Mouse (Mus musculus): ENCODE measurements around the gene Arhgef15. TPM values are rescaled to one million over a fixed set of nuclear protein-coding genes. Genes with fewer than 3 reads are reported as not detected.
A peak's percentile ranks its signal among the peaks of the same experiment; 100 is the strongest.

Gene Arhgef15
- polyA plus RNA-seq, 1 experiment = 14.9 TPM

DNA sequence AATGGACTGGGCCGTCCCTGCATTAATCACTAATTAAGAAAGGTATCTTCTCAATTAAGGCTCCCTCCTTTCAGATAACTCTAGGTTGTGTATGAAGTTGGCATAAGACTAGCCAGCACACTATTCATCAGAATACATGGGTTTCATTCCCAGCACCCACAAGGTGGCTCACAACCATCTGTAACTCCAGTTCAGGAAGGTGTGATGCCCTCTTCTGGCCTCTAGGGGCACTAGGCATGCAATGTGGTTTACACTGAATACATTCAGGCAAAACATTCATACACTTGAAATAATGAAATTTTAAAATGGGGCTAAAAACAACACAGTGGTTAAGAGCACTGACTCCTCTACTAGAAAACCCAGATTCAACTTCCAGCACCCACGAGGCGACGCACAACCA lies 60.2 kb downstream of the Arhgef15 start:
- Histone ChIP-seq H3K4me1 (replicated peaks; ENCODE audit: control insufficient read depth, insufficient read depth, low read length) (peaks cover 18% of the 10 kb centered on the region), H3K27me3 (ENCODE audit: control insufficient read depth, insufficient read depth, low read length) (no peaks in the 10 kb centered on the region), H3K27ac (ENCODE audit: control insufficient read depth, insufficient read depth, low read length) (no peak overlapping the region), H3K36me3 (ENCODE audit: control insufficient read depth, insufficient read depth, low read length) (no peaks in the 10 kb centered on the region), H3K4me3 (ENCODE audit: control insufficient read depth, insufficient read depth, low read length) (no peak overlapping the region)
- no peak for TF ChIP-seq CTCF (IDR thresholded peaks at IDR 0.05; ENCODE audit: borderline replicate concordance, control insufficient read depth, extremely low read depth, insufficient read depth, low read length, poor library complexity)
- TF ChIP-seq POLR2A (IDR thresholded peaks at IDR 0.05; ENCODE audit: control insufficient read depth, extremely low read depth, insufficient read depth, low read length, poor library complexity) = no peak
- peak; percentile 61 for DNase-seq
- WGBS = 78% methylated on average over 4 of the region's 4 CpGs

DNA sequence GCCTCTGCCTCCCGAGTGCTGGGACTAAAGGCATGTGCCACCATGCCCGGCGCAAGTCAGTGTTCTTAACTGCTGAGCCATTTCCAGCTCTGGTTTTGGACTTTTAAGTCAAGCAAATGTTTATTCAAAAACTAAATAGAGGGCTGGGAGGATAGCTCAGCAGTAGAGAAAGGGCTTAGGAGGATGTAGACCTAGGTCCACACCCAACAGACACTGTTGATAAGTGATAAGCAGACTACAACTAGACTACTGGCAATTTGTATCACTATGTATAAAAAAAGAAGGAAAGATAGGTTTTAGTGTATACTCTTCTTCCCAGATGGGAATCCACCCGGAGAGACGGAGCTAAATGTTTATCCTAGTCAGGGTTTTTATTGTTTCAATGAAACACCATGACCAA lies 61.0 kb downstream of the Arhgef15 start:
- no peak for DNase-seq
- over 99% methylated on average over 5 of the region's 5 CpGs for whole genome bisulfite sequencing
- no peak overlapping the region for H3K4me3 ChIP-seq (ENCODE audit: control insufficient read depth, insufficient read depth, low read length)
- no peaks in the 10 kb centered on the region for H3K27me3 ChIP-seq (ENCODE audit: control insufficient read depth, insufficient read depth, low read length)
- no peaks in the 10 kb centered on the region for H3K36me3 ChIP-seq (ENCODE audit: control insufficient read depth, insufficient read depth, low read length)
- peaks cover 18% of the 10 kb centered on the region for H3K4me1 ChIP-seq (replicated peaks; ENCODE audit: control insufficient read depth, insufficient read depth, low read length)
- TF ChIP-seq POLR2A (IDR thresholded peaks at IDR 0.05; ENCODE audit: control insufficient read depth, extremely low read depth, insufficient read depth, low read length, poor library complexity) (no peak), CTCF (IDR thresholded peaks at IDR 0.05; ENCODE audit: borderline replicate concordance, control insufficient read depth, extremely low read depth, insufficient read depth, low read length, poor library complexity) (no peak)
- H3K27ac ChIP-seq (ENCODE audit: control insufficient read depth, insufficient read depth, low read length) = no peak overlapping the region

DNA sequence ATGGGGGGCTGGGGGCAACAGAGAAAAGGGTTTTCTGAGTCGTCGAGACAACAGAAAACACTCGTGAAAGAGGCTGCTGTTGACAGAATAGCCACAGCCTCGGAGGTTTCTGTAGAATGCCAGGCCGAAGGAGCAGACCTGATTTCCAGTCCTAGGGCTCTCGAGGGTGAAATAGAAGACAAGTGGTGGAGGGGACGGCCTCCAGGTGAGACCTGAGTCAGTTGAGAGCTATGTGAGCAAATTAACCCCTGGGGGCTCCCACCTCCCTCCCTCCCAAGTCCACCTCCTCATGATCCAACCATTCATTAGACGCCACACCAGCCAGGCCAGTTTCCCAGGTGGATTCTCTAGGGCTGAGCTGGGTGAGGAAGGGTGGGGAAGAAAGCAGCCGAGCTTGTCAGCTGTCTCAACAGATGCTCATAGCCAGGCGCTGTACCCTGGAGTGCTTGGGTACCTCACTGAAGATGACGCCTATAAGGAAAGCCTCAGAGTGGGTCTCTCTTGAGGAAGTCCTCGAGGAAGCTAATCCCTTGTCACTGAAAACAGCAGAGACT lies 63.3 kb downstream of the Arhgef15 start:
- no peak overlapping the region; the same call in 1 of the 2 replicates for H3K27ac ChIP-seq (ENCODE audit: control insufficient read depth, insufficient read depth, low read length)
- peaks cover 13% of the 10 kb centered on the region for H3K4me1 ChIP-seq (replicated peaks; ENCODE audit: control insufficient read depth, insufficient read depth, low read length)
- no peaks in the 10 kb centered on the region for H3K36me3 ChIP-seq (ENCODE audit: control insufficient read depth, insufficient read depth, low read length)
- no peaks in the 10 kb centered on the region for H3K27me3 ChIP-seq (ENCODE audit: control insufficient read depth, insufficient read depth, low read length)
- TF ChIP-seq CTCF (IDR thresholded peaks at IDR 0.05; ENCODE audit: borderline replicate concordance, control insufficient read depth, extremely low read depth, insufficient read depth, low read length, poor library complexity) (no peak), POLR2A (IDR thresholded peaks at IDR 0.05; ENCODE audit: control insufficient read depth, extremely low read depth, insufficient read depth, low read length, poor library complexity) (no peak)
- no peak for DNase-seq
- 59% methylated on average over 12 of the region's 12 CpGs for WGBS
- H3K4me3 ChIP-seq (ENCODE audit: control insufficient read depth, insufficient read depth, low read length) = no peak overlapping the region

Other genes with a start within 250 kb of the Arhgef15 start
- gene Ndel1, start 85.6 kb downstream of the Arhgef15 start, polyA plus RNA-seq (2012; rRNA removed) = 51.3 and 57.0 TPM in 2 replicates
- gene Rnf222, start 68.9 kb downstream of the Arhgef15 start, polyA plus RNA-seq (2012; rRNA removed) = 0.04 TPM in 1 of 2 replicates, not detected in the other
- gene Rpl26, start 55.9 kb downstream of the Arhgef15 start, polyA plus RNA-seq (2012; rRNA removed) = 869 and 1,133 TPM in 2 replicates
- 0.24 TPM in 1 of 2 replicates, not detected in the other for gene Odf4, start 30.4 kb downstream of the Arhgef15 start, polyA plus RNA-seq (2012; rRNA removed)
- gene Slc25a35, start 10.7 kb upstream of the Arhgef15 start, polyA plus RNA-seq (2012; rRNA removed) = 27.1 and 27.6 TPM in 2 replicates
- gene Rangrf, start 17.7 kb upstream of the Arhgef15 start, polyA plus RNA-seq (2012; rRNA removed) = 22.0 and 28.0 TPM in 2 replicates
- gene Pfas, start 51.0 kb upstream of the Arhgef15 start, polyA plus RNA-seq (2012; rRNA removed) = 28.5 and 43.0 TPM in 2 replicates
- gene Ctc1, start 58.4 kb upstream of the Arhgef15 start, polyA plus RNA-seq (2012; rRNA removed) = 57.8 and 64.4 TPM in 2 replicates
- 192 and 276 TPM in 2 replicates for gene Aurkb, start 88.2 kb upstream of the Arhgef15 start, polyA plus RNA-seq (2012; rRNA removed)
- gene Borcs6, start 102.2 kb upstream of the Arhgef15 start, polyA plus RNA-seq (2012; rRNA removed) = 18.0 TPM in 2 replicates
- gene Tmem107, start 113.3 kb upstream of the Arhgef15 start, polyA plus RNA-seq (2012; rRNA removed) = 31.1 and 33.0 TPM in 2 replicates
- 159 and 175 TPM in 2 replicates for gene Vamp2, start 131.0 kb upstream of the Arhgef15 start, polyA plus RNA-seq (2012; rRNA removed)
- gene Per1, start 137.7 kb upstream of the Arhgef15 start, polyA plus RNA-seq (2012; rRNA removed) = 28.0 and 29.6 TPM in 2 replicates
- gene Hes7, start 162.9 kb upstream of the Arhgef15 start, polyA plus RNA-seq (2012; rRNA removed) = 0.69 and 1.1 TPM in 2 replicates
- gene 9130213A22Rik, start 165.1 kb upstream of the Arhgef15 start, polyA plus RNA-seq (2012; rRNA removed) = 0.65 and 1.3 TPM in 2 replicates
- 2.0 and 2.5 TPM in 2 replicates for gene Aloxe3, start 168.4 kb upstream of the Arhgef15 start, polyA plus RNA-seq (2012; rRNA removed)
- 1.00 and 1.1 TPM in 2 replicates for gene Alox12b, start 199.5 kb upstream of the Arhgef15 start, polyA plus RNA-seq (2012; rRNA removed)
- 0.43 and 0.57 TPM in 2 replicates for gene Alox8, start 240.4 kb upstream of the Arhgef15 start, polyA plus RNA-seq (2012; rRNA removed)

Measured in thymus, adult 2 months (tissue).